Mouse (Mus musculus): ENCODE data around the gene Nsg2. TPM values are rescaled to one million over a fixed set of nuclear protein-coding genes. Genes with fewer than 3 reads are reported as not detected.

Gene Nsg2
- polyA plus RNA-seq, 1 experiment from 2014 or later, result 138 TPM

DNA sequence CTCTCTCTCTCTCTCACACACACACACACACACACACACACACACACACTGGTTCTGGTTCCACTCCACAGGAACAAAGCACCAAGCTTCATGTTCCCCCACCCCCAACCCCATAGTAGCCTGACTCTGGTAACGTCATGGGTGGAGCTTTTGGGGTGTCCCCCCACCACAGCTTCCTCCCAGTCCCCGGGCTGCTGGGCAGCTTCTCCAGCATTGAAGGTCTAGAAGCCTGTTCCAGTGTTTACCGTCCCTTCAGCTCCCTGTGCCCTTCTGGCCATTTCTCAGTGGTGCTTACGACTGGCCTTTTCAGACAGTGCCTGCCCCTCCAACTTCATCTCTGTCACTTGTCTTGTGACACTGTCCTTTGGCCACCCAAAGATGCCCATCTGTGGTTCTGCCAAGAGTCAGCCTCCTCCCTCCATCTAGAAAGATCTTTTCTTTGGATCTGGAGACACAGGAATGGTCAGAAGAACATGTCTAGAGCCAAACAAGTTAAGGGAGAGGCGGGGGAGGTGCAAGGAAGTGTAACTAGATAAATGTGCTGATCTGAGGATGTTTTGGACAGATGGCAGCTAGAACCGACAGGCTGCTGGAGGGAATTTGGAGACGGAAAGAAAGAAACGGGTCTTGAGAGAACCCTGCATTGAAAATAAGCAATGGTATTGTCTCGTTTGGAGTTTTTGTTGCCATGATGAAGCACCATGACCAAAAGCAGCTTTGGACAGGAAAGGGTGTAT, 11.8 kb downstream of the Nsg2 start:
- peak; percentile 57 for DNase-seq (ENCODE audit: low spot score)

DNA sequence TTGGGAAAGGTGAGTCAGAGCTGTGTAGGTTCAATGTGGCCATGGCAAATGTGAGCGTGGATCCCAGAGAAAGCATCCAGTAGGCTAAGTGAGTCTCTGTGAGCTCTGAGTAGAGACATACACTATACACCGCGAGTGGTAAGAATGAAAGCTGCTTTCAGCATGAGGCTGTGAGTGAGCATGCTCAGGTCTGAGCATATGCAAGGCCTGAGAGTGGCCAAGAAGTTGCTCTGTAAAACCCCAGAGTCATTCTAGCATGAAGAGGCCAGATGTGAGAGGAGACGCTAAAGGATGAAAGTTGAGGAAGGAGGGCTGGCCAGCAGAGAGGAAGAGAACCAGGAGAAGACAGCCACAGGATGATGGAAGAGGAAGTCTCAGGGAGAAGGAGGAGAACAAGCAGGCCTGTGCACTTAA, 12.8 kb downstream of the Nsg2 start:
- no peak for DNase-seq (ENCODE audit: low spot score)

DNA sequence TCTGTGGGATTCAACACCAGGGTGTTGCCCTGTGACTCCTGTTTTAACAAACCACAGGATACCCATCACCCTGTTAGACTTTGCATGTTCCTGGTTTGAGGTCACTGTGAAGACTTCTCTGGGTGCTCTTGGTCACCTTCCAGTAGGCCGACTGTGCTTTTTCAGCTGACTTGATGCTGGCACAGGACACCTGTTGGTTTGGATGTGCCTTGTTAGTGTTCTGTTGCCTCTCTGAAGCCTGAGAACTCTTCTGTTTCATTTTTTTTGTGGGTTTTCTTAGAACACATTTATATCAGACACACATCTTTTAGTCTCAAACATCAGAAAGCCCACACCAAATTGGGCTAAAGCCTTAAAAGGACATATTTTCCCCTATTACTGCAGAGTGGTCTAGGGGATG, 13.3 kb downstream of the Nsg2 start:
- DNase-seq (ENCODE audit: low spot score), result peak; percentile 48

DNA sequence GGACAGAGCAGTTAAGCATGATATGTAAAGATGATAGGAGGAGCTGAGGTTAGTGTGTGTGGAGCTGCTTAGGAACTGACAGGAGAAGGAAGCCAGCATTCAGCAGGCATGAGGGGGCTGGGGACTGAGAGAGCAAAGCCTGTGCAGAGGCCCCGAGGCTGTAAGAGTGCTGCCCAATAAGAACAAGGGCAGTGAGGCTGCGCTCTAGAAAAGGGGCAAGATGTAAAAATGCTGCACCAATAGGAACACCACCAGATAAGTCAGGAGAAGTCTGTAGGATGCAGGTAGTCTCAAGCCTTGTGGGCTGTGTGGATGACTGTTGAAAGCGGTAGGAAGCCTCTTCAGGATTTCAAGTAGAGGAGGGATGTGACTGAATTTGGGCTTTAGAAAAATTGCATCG, 17.9 kb downstream of the Nsg2 start:
- DNase-seq (ENCODE audit: low spot score), result no peak

DNA sequence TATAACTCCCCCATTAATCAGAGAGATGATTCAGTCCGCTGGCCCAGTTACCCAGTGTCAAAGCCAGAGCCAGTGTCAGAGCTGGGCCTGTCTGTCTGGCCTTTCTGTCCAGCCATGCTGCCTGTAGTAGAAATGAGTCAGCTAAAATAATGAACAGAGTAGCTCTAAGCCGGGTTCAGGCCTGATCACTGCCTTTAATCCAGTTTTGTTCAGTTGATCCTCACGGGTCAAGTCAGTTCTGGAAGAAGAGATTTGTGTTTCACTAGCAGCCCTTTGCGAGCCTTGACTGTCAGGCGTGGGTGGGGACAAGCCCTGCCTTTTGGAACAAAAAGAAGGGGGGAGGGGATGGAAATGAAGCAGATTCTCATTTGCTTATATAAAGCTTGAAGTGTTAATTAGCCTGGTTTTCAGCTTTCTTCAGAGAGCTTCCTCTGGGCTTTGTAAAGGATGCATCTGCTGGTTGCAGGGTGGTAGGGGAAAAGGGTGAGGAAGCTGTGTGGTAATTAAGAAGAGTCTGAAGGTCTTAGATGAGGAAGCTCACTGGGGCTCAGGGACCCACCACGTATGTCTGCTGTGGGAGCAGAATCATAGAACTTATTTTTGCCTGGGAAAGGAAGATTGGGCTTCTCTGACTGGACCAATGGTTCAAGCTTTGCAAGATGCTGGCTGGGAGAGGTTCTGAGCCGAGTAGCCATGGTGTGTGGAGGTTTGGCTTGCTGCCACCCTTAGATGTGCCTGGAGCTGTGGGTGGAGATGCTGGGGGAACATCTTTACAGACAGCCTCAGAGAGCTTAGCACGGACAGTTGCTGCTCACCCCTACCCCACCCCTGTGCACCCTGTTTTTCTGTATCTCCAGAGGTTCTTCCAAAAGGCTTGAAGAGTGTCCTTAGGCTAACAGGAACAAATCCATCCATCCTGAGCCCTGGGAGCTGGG, 20.0 kb downstream of the Nsg2 start:
- DNase-seq (ENCODE audit: low spot score), result peak; percentile 31

DNA sequence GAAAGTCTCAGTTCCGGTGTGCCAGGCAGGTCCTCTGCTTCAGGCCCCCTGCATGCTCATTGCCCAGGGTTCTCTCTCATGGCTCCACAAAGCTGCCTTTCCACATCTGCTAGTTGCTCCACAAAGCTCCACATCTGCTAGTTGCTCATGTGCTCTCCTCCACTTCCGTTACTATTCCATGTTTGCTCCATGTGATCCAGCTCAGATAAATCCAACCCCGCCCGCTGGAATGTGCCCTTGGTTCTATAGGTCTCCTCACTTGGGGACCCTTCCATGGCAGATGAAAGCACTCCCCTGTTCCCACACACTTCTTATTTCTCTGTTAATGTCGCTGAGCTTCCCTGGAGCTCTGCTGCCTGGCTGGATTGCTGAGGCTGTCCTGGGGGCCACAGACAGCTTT, 26.4 kb downstream of the Nsg2 start:
- DNase-seq (ENCODE audit: low spot score), result no peak

DNA sequence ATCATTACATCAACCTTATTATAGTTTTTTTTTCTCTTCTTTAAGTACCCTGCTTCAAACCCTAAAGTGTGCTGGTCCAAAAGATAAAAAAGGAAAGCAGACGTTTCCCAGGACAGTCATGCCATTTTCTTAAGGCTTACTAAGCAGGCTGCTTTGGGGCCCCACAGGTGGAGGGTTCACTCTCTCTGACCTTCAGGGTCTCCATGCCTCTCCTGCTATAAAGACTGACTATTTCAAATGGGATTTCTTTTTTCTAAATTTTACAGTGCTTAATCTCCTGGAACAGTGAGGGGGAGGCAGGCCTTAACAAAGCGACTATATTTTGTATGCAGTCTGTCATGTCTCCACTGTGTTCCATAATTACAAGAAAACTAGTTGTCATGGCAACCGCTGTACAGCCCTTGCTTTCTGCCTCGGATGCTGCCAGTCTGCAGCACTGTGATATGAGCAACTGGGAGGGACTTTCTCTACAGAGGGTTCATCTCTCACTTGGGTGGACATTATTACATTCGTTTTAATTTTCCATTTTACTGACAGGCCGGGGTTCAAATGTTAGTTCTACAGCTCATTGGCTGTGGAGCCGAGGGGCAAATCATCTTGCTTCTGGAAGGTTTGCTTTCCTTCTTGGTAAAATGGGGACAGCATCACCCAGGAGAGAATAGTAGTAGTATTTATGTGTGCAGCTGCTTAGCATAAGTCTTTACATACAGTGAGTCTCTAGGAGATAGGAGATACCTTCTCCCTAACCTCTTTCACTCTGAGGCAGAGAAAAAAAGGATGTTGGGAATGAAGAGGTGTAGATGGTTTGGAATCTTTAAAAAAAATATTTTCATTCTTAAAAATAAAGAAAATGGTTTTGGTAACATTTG, 27.4 kb downstream of the Nsg2 start:
- no peak for DNase-seq (ENCODE audit: low spot score)

DNA sequence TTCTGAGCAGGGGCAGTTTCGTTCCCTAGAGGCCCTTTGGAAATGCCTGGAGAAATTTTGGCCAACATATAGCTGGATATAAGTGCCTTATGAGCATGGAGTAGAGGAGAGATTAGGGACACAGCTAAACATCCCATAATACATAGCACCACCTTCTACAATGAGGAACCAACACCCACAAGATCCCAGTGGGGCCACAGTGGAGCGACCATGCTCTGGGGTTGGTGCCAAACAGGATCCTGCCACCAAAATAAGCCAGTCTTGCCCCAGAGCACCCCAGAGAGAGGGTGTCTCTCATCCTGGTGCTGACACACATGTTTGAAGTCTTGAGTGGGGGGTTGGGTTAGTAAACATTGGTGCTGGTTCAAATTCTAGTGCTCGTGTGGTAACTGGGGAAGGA, 28.3 kb downstream of the Nsg2 start:
- DNase-seq (ENCODE audit: low spot score), result no peak

DNA sequence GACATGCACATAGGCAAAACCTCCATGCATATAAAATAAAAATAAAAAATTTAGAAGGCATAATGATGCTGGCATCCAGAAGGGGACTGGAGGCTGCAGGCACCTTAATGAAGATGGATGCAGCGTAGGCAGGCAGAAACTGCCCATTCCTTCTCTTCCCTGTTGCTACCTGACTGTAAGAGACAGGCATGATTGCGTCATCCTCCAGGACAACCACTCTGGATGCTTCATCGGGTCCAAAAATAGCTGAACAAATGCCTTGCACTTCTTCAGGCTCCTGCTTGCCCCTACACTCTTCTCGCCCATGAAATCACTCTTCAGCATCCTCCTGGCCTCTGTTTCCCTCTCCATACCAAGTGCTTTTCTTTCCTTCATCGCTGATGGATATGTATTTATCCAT, 29.1 kb downstream of the Nsg2 start:
- DNase-seq (ENCODE audit: low spot score), result no peak

DNA sequence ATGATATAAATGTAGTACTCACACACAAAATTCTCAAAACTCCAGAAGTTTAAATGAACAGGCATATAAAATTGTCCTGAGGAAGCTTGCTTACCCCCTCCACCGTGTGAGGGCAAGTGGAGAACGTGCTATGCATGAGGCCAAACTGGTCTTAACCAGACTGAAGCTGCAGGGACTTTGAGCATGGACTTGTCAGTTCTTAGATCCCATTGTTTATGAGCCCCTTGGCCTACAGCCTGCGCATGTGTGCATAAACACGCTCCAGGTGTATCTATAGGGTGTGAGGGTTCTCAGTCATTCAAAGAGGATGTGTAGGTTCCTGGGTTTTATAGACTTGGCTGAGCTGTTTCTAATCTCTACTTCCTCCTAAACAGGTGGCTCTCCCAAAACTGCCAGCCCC, 31.1 kb downstream of the Nsg2 start:
- peak; percentile 47 for DNase-seq (ENCODE audit: low spot score)

DNA sequence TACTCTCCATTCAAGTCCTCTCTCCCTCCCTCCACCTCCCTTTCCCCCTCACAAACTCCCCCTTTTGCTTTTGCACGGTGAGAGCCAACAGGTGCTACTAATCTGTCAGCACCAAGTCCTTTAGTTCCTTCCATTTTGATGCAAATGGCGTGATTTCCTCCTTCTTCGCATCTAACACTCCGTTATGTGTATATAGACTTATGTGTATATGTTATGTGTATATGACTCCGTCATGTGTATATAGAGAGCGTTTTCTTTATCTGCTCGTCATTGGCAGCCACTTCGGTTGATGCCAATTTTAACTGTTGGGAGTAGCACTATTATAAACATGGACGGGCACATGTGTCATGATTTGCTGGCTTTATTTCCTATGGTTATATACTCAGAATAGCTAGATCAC, 31.8 kb downstream of the Nsg2 start:
- no peak for DNase-seq (ENCODE audit: low spot score)

DNA sequence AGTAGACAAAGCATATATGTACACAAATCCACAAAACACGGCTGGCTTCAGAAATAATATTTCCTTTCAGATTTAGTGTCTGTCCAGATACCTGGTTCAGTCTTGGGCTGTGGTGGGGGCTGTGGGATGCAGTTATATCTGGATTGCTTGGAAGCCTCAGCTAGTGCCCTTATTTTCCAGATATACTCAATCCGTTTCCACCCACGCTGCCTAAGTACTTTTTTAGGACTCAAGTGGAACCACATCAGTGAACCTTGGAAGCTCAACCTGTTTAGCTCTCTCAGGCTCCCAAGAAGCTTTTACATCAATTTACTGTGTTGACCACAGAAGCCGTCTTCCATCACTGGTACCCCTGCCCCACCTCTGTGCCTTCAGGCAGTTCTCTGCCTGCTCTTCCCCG, 35.6 kb downstream of the Nsg2 start:
- DNase-seq (ENCODE audit: low spot score), result no peak

DNA sequence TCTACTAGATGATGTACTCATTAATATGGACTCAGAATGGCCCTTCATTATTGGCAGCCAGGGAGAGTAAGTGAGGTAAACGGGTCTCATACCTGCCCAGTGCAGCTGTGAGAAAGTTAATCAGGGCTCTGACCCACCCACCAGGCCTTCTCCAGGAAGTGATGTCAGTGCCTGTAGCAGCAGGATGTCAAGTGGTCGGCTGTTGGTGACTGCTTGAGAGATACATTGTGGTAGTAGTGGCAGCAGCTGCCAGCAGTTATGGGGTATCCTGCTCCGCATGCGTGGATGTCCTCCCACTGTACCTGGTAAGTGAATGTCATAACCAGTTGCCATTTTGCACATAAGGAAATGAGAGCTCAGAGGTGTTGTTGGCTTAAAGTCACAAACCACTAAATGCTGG, 39.4 kb downstream of the Nsg2 start:
- DNase-seq (ENCODE audit: low spot score), result peak; percentile 78

DNA sequence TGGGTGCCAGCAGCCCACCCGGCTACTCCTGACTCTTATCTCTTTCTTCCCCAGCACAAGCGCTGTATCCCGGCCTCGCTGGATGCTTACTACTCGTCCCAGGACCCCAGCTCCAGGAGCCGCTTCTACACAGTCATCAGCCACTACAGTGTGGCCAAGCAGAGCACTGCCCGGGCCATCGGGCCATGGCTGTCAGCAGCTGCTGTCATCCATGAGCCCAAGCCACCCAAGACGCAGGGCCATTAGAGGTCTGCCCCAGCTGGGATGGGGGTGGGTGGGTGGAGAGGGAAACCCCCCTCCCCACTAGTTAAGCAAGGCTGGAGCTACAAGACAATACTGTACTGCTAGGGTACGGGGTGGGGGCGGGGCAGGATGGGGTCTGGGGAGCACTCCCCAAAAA, 57.1 kb downstream of the Nsg2 start:
- no peak for DNase-seq (ENCODE audit: low spot score)

DNA sequence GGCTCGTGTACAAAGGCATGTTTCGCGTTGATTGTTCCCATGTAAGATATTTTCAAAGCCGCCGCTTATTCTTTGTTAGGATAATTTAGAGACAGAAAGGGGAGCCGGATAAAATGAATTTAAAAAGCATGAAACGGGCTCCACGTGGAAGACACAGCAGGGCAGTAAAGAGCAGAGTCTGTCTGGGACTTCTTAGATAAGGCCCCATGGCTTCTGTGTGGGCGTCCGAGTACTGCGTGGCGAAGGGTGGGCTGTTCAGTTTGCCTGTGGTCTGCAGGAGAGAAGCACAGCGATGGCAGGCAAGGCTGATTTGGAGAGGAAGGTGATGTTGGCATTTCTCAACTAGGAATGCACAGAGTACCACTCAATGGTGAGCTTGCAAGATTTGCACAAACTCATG, 57.6 kb downstream of the Nsg2 start:
- no peak for DNase-seq (ENCODE audit: low spot score)

DNA sequence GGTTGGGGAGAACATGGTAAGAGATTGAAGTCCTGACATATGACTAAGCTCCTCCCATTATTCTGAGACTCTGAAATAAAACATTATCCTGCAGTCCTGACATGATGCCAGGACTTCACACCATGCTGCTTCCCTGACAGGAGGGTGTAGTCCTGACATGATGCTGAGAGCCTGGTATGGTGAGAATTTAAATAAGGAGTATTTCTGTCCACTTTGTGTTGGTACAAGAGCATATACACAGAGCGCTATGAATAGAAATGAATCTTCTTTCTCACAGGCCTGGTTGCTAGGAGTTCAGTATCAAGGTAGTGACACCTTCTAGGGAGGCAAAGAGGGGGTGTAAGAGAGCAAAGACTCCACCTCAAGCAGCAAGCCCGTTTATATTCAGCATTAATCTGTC, 60.8 kb downstream of the Nsg2 start:
- no peak for DNase-seq (ENCODE audit: low spot score)

DNA sequence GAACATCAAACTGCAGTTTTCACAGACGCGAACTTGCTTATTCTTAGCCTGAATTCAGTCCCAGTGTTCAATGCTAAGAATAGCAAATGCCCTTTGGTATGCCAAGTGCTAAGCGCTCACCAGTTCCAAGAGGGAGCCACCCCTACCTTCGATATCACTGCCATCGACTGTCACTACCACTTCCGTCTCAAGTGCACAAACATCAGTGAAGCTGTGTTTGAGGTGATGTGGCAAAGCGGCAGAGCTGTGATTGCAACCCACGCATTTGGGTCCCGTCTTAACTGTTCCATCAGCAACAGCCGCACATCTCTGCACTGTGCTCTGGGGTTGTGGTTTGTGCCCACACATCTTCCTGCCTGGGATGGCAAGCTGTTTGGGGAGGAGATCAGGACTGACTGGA, 61.6 kb downstream of the Nsg2 start:
- peak; percentile 77 for DNase-seq (ENCODE audit: low spot score)

DNA sequence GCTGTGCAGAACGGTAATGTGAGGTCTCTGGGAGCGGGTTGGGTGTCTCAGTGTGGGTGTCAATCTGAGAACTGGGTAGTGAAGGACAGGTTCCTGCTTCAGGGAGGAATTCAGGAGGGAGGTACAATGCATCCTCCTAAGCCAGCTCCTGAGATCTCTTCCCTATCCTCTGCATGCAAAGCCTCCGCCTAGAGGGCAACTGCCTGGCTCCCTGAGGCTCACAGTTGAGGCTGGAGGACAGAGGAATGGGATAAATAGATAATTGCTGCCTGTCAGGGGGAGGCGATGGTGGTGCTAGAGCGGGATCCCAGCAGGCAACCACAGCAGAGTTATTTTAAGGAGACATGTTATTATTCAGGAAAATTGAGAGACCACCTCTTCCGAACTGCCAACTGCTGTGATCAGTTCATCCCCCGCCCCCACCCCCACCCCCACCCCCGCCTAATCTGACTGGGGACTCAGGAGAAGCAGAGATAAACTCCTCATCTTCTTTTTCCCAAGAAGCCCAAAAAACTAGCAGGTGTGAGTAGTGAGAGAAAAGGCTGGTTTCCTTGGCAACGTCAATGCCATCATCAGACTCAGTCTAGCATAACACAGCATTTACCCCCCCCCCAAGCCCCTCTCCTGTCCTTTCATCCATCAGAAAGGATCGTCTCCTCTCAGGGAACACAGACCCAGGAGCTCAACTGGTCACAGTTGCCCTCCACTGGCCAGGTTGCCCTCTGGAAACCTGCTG, 63.7 kb downstream of the Nsg2 start:
- no peak for DNase-seq (ENCODE audit: low spot score)

DNA sequence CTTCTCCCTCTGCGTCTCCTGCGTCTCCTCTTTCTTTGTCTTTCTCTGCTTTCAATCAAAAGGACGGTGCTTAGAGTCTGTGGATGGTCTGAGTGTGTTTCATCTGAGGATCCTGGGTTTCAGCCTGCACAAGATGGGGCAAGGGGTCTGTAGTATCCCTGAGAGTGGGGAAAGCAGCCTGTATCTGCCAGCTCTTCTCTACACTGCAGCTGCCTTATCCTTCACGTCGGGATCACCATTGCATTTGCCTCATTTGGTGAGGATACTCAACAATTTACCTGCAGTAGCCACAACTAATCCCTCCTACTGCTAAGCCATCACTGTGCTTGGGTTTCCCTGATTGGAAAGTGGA, 64.2 kb downstream of the Nsg2 start:
- DNase-seq (ENCODE audit: low spot score), result no peak

DNA sequence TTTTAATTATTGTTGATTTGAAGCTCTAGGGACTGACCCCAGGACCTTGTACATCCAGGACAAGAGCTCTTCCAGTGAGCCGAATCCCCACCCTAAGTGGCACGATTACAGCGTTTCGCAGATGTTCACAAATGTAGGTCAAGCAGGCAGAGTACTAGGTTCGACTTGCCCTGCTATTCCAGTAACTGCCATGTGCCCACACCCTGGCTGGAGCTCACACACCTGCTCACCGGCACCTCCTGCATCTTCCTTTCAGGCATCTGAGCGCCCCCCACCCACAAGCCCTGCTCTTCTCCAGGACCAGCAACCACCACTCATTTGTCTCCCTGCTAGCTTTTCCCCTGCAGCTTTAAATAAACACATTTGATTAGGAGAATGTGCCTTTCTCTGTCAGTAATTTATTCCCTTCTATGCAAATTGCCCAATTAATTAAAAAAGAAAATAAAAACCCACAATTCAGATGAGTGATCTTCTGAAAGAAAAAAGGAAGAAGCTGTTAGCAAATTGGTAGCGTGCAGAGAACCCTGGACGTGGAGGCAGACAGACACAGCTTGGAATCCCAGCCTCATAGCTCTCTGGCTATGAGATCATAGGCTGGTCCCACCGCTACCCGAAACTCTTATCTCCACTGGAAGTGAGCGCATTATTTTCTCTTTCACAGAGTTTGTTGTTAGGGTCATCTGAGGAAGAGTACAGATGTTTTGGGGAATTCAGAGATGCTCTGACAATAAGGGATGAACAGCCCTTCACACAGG, 68.7 kb downstream of the Nsg2 start:
- peak; percentile 76 for DNase-seq (ENCODE audit: low spot score)
